Mouse (Mus musculus) urinary bladder, adult 18-20 months (tissue): Measurements from ENCODE around the gene Rdh16f2.
A peak's percentile ranks its signal among the peaks of the same experiment; 100 is the strongest.
"Not testable (repeated sequence)": the region's sequence is repeated elsewhere in the genome, so short reads cannot be mapped to it uniquely, and the experiment has no call there.

Source experiments
- DNase-seq, 2 experiments: peaks; one replicate each; pipeline ENCODE4 v3.0.0; 2022; ENCODE audit warnings: low spot score in 2 of 2, mixed read lengths in 2 of 2

Gene Rdh16f2

DNA sequence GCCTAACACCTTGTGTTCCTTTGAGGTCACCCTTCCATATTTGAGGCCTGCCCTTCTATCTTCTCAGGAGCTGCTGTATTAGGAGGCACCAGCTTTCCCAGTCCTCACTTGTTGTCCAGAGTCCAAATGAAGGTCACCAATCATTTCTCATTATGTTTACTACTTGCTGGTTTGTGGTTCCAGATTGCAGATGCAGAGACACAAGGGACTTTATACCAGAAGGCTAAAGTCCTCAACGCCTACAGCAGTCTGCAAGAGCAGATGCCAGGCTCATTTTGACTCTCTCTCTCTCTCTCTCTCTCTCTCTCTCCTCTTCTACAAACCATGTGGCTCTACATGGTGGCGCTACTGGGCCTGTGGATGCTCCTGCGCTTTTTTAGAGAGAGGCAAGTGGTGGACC is at the start of gene Rdh16f2:
Rdh16f2 (plus strand) TSS at position 243 of the 400 bp plus-strand sequence.
- no peak for DNase-seq

DNA sequence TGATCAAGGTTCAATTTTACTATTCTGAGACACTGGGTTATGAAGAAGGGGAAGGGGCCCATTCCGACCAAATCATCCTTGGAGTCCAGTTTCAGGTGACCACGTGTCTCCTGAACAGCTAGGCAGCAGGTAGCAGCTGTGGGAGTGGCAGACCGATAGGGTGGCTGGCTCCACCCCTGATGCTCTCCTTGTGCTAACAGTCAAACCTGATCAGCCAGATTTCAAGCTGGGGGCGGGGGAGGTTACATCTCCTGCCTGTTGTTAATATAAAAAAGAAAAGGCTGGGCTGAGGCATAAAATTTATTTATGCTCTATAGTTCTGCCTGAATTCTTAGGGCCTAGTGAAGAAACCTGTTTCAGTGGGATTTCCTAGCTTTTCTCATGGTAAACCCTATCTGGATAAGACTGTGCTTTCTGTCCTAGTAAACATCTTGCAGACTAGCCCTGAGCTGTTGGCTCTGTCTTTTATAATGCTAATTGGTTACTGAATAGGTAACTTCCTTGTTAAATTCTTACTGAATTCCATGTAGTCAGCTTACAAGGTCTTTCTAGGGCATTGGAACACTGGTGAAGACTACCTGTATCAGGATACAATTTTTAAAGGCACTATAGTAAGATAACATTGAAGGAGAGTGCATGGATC is 48.9 kb upstream of the Rdh16f2 start:
- peak; percentile 5 to 6 for DNase-seq

DNA sequence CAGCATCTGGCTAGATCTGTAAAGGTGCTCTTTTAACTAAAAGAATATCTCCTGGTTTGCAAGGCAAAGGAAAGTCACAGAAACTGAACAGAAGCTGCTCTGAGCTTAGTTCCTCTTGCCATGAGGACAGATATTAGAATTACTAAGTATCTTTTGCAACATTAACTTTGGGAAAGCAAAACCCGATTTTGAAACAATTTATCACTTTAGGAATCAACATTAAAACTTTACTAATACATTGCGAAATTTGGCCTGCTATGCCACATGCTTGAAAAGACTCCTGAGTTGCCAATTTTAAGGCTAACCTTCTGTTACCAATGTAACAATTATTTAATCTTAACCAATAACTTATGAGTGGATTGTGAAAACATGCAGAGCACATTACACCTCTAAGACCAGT is 44.5 kb upstream of the Rdh16f2 start:
- not testable (repeated sequence) for DNase-seq

DNA sequence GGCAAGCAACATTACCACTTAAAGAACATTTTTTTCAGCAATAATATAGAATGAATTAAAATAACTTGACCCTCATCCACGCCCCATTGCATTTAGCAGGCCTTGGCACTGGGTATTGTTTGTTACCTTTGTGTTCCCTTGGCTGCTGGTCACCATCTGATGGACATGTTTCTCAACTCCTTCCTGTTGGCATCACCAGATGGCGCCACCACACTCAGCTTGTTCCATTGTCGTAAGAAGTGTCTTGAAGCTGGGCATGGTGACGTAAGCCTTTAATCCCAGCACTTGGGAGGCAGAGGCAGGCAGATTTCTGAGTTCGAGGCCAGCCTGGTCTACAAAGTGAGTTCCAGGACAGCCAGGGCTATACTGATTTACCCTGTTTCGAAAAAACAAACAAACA is 40.9 kb upstream of the Rdh16f2 start:
- DNase-seq, result no peak

DNA sequence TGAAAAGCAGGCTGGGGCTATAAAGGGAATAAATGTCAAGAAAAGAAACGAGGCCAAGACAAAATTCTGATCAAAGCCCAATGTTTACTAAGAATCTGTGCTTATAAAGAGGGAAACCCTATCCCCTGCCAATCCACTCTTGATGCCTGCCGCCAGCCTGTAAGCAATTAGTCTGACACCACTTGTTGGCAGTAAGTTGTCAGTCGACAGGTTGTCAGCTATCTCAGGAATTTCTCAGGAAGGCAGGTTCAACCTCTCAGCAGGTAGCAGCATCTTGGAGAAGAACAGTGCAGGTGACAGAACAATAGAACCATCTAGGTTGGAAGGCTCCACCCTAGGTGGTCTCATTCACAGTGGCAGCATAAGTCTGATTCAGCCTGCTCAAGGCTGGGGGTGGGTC is 37.2 kb upstream of the Rdh16f2 start:
- no peak for DNase-seq

DNA sequence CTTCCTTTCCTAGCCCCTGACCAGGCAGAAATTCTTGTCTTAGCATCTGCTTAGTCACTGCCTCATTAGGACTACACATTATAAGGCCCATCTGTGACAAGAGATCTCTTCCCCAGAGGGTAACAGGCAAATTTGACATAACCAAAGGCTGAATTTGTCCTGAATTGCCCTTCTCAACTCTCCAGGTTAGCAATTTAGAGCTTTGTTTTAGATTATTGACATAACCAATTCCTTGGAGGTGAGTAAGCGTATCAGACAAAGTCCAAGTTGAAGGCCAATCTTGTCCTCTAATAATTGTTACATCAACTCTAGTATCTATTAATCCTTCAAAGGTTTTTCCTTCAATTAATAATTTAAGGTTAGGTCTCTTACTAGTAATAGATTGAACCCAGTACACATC is 32.1 kb upstream of the Rdh16f2 start:
- DNase-seq, result not testable (repeated sequence)

DNA sequence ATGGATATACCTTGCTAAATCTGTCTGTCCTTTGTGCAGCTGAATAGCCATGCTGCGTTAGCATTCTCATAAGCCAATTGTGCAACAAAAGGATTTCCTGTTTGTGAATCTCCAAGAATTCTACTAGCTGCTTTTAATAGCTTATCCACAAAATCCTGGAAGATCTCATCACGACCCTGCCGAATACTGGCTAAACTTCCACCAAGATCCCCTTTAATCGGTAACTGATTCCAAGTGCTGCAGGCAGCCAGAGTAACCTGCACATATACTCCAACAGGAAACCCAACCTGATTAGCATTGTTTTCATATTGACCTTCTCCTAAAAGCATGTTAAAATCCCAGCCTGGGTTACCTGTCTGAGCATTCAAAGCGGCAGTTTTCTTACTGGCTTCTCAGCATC is 31.0 kb upstream of the Rdh16f2 start:
- DNase-seq, result no peak

DNA sequence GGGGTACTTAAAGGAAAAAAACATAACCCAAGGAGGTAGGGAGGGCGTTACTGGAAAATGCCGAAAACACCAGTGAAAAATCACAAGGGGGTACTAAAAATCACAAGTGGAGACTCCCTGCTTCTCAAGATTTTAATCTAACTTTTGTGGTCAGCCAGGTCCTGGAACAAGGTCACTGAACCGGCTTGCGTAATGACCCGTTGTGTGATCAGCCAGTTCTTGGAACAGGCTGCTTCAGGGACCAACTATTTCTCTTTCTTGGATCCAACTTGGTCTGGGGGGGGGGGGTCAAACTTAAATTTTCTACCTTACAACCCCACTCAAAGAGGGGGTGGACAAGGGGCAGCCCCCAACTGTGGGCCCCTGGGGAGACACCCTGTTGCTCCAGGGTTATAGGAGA is 28.5 kb upstream of the Rdh16f2 start:
- not testable (repeated sequence) for DNase-seq

DNA sequence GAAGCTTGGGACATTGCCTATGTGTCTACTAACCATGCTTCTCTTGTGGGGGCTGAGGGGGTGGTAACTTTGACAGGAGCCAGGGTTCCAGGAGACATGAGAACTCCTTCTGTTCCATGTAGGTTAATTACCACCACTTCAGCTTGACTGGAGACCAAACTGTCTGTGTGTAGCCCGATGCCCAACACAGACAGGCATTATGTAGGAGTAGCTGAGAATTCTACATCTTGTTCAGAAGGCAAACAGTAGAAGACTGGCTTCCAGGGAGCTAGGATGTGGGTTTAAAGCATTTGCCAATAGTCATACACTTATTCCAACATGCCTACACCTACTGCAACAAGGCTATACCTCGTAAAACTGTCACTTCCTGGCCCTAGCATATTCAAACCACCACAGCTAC is 27.7 kb upstream of the Rdh16f2 start:
- DNase-seq, result no peak

DNA sequence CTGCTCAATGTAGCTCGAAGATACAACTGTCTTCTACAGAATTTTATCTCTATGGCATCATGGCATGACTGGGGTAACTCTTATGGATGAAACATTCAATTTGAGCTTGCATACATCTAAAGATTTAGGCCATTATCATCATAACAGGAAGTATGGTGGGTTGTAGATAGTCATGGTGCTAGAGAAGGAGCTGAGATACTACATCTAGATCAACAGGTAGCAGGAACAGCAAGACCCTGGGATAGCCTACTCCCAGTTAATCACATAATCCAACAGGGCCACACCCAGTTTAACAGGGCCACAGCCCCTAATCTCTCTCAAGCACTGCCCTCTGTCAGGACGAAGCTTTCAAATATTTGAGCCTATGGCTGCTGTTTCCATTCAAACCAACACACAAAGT is 25.5 kb upstream of the Rdh16f2 start:
- no peak for DNase-seq

DNA sequence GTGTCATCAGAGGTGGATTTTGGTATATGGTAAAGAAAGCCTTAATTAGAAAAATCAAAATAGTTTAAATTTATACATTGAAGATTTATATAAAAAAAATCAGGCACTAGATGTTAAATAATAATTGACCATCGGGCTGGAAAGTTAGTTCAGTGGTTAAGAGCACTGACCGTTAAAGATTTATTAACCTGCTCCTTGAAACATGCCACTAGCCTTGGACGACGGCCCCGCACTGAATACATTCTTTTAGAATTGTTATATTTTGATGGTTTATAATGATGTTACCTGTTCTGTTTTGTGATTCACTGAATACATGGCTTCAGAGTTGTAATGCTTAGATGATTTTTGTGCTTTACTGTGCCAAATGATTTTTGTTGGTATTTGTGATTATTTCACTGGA is 20.3 kb upstream of the Rdh16f2 start:
- DNase-seq, result not testable (repeated sequence)

DNA sequence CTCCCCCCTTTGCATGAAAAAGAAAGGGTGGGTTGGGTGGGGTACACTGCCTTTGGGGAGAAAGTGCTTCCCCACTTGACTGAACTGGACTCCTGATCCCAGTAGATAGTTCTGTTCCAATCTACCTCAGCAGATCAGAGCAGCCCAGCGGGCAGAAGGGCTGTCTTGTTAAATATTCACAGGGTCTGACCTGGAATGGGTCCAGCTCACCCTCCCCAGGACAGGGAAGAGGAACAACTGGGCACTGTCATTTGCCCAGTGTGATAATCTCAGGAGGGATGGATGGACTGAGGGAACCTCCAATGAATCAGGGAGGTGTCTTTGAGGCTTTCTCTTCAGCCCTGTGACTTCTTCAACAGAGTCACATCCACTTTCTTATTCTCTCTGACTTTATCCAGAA is 18.2 kb upstream of the Rdh16f2 start:
- DNase-seq, result no peak

DNA sequence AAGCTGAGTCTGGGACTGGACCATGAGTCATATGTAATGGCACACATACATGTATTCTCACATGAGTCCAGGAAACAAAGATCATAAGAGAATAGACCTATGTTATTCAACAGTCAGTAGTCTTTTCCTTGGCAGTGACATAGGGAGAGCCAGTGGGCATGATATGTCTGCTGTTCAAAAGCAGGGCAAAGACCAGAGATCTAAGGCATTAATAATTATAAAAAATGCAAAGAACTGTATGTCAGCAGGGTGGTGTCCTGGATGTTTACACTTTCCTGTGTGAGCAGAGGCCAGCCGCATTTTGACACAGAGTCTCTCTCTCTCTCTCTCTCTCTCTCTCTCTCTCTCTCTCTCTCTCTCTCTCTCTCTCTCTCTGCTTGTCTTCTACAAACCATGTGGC is 16.6 kb upstream of the Rdh16f2 start, which contains the start of gene Rdh19:
Rdh19 (plus strand) TSS at position 301 of the 400 bp plus-strand sequence.
- no peak for DNase-seq

DNA sequence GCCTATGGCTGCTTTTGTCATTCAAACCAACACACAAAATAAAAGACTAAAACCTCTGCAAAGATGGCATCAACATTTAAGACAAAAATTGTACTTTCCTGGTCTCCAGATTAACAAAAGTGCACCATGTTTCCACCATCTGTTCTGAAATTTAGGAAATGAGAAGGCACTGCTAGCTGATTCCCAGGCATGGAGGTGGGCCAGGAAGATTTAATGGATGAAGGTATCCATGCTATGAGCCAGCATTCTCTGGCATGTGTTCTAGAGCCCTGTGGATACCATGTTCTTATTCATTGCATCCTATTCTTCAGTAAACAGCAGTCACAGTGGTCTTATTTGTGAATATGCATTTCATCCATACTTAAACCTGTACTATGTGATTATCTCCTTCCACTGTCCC is 9.9 kb upstream of the Rdh16f2 start:
- DNase-seq, result no peak

DNA sequence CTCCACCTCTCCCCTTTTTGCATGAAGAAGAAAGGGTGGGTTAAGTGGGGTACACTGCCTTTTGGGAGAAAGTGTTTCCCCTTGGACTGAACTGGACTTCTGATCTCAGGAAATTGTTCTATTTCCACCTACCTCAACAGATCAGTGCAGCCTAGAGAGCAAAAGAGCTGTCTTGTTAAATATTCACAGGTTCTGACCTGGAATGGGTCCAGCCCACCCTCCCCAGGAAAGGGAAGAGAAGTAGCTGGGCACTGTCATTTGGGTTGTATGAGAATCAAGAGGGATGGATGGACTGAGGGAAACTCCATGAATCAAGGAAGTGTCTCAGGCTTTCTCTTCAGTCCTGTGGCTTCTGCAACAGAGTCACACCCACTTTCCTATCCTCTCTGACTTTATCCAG is 1.3 kb upstream of the Rdh16f2 start:
- DNase-seq, result no peak

DNA sequence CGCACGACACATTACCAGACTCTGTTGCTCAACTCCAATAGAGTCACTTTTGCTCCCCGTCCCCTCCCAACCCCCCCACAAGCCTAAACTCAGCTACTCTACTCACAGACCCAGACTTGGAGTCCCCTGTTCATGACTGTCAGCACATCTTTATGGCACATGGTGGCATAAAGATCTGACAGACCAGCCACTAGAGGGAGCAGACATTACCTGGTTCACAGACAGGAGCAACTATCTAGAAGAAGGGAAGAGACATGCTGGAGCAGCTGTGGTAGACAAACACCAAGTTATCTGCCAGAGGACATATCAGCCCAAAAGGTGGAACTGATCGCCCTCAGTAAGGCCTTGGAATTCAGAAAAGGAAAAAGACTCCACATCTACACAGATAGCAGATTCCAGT is 6.2 kb downstream of the Rdh16f2 start:
- DNase-seq, result no peak

DNA sequence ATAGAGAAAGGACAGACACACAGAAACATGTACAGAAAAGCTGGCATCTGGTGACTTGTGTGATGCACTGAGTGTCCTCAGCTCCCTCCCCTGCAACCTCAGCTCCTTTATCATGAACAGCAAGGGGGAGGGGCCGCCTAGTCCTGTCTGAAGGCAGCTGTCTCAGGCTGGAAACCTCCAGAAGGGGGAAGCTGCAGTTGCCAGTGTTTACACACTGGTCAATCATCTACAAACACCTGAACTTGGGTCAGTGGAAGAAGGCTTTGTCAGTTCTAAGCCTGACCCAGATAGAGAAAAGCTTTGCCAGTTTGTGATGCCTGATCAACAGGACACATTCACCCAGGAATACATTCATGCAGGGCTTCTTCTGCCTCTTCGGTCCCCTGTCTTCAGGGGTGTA is 11.4 kb downstream of the Rdh16f2 start:
- peak; percentile 37 to 57 for DNase-seq

DNA sequence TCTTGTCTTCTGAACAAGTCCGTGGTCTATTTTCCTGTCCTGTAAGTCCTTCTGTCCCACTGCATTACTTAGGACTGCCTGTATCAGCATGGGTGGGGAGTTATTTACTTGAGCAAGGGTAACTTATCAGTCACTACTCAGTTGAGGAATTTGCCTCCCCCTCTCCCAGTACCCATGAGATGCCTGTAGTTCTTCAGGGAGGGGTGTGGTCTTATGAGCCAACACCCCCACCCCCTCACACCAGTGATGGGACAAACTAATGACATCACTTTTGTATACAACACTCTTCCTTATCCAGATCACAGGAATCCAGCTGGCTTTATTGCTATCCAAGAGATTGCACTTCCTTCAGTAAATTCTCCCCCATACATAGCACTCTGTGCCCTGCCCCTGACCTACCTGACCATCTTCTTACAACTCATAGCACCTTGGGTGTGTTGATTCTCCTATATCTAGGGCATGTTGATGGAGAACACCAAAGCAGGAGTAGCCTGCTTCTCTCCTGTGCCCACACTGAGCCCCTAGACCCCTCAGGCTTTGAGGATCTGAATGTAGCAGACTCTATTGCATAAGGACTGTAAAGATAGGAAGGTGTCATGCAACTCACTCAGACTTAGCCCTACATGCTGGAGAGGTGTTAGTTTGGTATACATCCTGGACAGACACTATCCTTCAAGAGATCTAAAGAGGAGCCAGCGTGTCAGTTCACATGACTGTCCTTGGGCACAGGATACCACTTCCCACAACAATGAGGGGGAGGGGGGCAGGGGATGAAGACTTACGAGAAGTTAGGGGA is 12.2 kb downstream of the Rdh16f2 start:
- no peak for DNase-seq

DNA sequence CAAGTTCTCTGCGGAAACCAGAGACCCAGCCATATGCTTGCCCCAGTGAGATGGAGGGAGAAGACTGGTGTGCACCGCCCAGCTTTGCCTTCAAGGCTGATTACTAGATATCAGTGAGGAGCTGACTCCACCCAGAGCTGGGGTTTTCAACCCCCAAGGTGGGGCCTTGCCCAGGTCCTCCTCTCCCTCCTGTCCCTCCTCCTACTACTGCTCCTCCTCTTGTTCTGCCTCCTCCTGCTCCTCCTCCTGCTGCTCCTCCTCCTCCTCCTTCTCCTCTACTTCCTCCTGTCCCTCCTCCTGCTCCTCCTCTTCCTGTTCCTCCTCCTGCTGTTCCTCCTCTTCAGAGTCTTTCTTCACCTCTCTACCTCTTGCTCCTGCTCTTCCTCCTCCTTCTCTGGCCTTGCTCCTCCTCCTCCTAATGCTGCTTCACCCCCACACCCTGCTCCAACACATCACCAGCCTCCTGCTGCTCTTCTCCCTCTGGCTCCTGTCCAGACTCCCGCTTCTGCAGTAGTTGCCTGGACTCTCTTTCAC is 12.9 kb downstream of the Rdh16f2 start:
- peak in 1 of 2 experiments; percentile 18 for DNase-seq

DNA sequence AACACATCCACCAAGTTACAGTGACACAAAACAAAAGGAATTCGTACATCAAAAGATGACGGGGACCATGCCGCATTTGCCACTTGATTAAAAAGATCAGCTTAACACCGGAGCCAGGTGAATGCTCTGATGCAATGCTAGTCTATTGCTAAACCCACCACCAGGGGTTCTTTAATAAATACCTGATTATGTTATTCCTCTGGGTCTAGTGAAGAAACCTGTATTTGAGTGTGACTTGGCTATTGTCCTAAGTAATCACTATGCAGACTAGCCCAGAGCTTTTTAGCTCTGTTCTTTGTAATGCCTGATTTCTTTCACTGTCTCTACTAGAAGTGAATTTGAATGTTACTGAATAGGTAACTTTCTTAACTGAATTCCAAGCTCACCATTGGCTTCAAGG is 14.8 kb downstream of the Rdh16f2 start:
- DNase-seq, result no peak

DNA sequence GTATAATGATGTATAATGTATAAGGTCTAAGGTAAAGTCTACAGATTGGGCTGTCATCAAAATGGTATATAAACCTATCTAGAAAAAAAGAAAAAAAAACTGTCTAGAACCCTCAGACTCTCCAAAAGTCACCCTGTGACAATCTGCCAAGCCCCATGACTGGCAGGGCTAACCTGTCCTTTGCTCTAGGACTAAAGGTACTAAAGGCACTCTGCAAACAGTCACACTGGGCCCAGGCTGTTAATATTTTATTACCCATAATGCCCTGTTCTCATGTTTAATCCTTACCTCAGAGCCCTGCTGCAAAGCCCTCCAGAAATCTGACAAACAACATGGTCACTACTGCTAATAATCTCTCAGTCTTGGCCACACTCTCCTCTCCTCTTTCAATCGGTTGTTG is 20.3 kb downstream of the Rdh16f2 start:
- DNase-seq, result no peak

DNA sequence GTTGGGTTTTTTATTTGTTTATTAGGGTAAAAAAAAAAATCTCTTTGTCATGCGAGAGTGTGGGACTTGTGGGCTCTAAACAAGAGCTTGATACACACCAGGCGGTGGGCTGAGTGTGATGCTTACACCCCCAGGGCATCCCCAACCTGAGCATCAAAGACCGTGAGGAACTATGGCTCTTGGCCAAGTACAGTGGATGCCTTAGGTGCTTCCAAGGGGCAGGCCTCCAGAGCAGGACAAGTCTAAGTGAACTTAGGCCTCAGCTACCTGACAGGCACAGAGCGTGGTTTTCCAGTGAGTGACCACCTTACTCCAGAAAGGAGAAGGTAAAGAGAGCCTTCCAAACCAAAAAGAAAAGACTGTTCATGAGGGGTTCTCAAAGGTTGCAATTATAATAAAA is 20.7 kb downstream of the Rdh16f2 start:
- DNase-seq, result no peak

DNA sequence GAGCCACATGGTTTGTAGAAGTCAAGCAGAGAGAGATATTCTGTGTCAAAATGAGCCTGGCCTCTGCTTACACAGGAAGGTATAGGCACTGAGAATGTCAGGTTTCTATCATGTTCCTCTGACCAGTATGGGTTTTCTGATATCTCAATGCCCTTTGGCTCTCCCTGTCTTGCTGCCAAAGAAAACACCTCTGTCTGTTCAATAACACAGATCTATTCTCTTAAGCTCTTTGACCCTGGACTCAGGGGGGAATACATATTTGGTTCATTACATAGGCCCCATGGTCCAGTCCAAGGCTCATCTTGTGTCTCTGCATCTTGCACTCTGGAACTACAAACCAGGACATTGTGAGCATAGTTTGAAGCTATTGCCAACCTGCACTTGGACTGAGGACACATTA is 22.3 kb downstream of the Rdh16f2 start, which contains the start of gene Rdh7:
Rdh7 (minus strand) TSS at position 213 of the 400 bp plus-strand sequence.
- no peak for DNase-seq
